Mouse (Mus musculus) liver, postnatal 0 days (tissue): ENCODE data around the gene Cct8.

Source experiments
- CTCF ChIP-seq: sonication (generic); IDR thresholded peaks from 2 replicates; pipeline ENCODE4 v1.5.1; 2016; ENCODE audit warnings: antibody characterized with exemption, low read depth
- EP300 ChIP-seq: IDR thresholded peaks from 2 replicates; pipeline ENCODE4 v1.6.1; 2016; ENCODE audit warnings: antibody characterized with exemption, low read depth, mild to moderate bottlenecking

DNA sequence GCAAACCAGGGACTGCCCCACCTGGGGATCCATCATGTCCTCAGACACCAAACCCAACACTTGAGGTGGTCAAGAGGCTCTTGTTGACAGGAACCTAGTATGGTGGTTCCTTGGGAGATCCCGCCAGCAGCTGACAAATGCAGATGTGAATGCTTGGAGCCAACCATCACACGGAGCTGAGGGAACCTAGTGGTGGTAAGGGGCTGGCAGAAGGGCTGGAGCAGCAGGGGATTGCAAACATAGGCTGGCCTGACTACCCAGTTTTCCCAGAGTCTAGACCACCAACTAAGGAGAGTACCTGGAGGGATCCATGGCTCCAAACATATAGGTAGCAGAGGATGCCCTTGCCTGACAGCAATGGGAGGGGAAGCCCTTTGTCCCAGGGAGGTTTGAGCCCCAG, 42.4 kb downstream of the Cct8 start:
- TF ChIP-seq CTCF = no peak
- no peak for TF ChIP-seq EP300
